Mouse (Mus musculus): ENCODE data around the gene Rint1.
A peak's percentile ranks its signal among the peaks of the same experiment; 100 is the strongest.

Gene Rint1

DNA sequence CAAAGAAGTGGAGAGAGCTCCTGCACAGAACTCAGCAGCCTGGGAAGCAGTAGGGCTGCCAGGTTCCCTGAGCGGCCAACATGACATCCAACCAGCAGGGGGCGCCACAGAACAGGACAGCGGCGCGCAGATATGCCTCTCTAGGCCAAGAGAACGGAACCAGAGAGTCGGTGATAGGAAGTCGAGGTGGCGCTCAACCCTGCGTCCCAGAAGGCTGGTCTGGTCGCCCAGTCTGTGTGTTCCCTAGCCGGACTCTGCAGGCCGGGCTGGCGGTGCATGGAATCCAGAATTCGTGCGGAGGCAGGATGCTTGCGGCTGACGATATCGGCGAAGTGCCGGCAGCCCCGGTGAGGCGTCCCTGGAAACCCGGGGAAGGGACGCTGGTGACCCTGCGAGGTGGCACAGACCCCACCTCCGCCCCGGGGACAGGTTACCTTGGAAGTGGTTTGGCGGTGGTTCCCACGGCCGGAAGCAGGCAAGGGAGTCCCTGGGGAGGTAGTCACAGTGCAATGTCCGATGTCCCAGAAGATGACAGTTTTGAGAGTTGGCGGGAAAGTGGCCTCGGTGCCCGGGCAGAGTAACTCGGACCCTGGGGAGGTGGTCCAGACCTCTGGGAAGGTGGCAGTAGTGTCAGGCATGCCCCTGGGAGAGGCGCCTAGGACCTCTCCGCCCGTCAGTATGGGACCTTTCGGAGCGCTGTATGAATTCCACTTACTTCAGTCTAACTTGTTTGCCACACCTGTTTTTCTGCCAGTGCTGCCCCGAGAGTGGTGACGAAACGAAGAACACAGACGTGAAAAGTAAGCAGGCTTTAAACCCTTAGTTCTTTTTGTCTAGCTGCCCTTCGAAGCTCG lies at the start of gene Rint1:
Gene Rint1, plus strand, starts transcription at position 176 of the 854 bp plus-strand sequence.
- peak; percentile 89 for DNase-seq (ENCODE audit: low spot score)

DNA sequence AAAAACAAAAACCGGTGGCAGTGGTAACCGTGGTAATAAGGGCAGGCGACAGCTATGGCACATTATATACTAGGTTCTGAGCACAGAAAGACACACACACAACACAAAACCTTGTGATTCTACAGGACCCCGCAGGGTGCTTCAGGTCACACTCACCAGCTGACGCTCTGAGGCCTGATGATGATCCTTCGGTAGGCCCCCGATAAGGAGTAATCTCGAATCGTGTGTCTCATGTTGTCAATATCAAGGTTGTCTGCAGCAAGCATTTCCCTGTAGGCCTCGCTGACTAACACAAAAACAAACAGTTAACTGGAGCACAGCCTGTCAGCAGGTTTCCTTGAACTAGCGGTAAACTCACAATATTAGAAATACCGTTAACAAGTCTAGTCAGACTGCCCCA lies 44.2 kb upstream of the Rint1 start:
- DNase-seq (ENCODE audit: low spot score): no peak

DNA sequence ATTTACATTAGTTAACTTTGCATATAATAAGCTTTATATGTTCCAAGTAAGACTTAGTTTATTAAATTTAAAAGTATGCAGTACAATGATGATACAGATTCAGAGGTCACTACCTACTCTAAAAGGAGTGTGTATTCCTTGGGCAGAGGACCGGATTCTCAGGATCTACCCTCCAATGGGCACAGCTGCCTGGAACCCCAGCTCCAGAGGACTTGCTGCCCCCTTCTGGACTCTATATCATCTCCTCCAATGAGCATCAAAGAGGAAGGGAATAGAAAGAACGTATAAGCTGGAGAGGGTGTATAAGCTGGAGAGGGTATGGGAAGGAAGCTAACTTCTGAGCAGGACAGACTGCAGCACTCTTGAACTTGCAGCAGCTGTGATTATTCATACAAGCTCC lies 37.6 kb upstream of the Rint1 start:
- DNase-seq (ENCODE audit: low spot score): no peak

DNA sequence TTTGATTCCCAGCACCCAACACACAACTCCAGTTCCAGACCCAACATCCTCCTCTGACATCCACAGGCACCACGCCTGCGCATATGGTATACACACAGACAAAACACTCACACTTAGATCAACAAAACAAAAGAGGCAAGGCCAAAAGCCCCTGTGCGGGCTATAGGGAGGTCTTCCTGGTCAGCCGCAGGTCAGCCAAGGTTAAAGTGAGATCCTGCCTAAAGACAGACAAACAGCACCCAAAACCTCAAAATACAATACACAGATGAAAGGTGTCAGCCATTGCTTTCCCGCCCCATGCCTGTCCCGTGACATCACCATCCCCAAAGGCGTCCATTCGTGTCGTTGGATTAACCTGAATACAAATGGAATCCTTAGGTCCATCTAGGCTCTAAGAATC lies 31.9 kb upstream of the Rint1 start:
- DNase-seq (ENCODE audit: low spot score): no peak

DNA sequence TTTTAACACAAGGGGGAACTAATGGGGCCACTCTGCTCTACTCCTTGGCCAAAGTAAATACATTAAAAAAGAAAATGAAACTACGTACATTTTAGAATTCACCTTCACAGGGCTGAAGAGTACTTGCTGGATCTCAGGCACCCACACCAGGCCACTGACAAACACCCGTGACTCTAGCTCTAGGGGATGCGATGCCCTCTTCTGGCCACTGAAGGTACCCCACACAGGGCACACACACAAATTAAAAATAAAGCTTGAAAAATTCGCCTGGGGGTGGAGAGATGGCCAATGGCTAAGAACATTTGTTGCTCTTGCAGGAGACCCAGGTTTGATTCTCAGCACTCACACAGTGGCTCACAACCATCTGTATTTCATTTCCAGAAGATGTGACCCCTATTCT lies 31.1 kb upstream of the Rint1 start:
- no peak for DNase-seq (ENCODE audit: low spot score)

DNA sequence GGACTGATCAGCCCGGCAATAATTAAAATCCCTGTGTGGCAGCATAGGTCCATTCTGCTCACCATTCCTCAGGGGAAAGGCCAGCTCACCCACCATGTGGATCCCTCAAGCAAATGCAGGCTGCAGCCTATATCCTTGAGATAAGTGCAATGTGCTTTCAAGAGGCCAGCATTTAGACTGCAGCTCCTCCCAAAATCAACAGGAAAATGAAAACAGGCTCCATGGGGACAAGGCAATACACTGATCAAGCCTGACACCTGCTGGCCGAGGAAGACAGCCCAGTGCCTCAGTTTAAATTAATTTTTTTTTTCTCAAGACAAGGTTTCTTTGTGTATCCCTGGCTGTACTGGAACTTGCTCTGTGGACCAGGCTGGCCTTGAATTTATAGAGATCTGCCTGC lies 28.9 kb upstream of the Rint1 start:
- no peak for DNase-seq (ENCODE audit: low spot score)

DNA sequence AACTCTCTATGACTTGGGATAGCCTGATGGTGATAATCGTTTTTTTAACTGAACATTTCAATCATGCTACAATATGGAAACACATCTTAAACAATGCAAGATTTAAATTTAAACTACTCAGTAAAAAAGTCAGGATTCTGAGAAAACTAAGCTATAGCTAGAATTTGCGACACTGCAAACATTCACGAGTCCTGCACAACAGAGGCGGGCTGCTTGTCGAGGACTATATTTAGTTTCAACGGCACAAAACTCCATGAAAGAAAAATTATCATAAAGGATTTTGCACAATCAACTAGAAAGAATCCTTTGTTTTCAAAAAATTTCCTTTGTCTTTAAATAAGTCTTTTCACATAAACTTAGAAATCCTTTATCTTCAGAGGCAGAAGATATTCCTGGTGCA lies 25.0 kb upstream of the Rint1 start:
- no peak for DNase-seq (ENCODE audit: low spot score)

DNA sequence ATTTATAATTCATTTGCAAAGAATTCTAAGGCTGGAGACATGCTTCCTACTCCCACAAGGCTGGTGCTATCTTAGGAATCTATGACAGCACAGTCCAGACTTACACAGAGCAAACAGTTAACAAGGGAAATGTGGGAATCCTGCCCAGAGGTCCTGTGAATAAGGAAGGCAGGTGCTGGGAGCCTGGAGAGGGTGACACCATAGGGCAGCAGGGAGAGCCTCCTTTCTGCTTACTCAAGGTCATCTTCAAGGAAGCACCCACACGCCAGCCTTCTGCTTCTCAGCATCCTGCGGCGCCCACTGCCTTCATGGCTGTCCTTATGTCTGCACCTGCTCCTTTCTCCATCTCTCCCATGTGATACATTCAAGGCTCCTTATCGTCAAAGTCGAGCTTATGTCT lies 23.0 kb upstream of the Rint1 start:
- no peak for DNase-seq (ENCODE audit: low spot score)

DNA sequence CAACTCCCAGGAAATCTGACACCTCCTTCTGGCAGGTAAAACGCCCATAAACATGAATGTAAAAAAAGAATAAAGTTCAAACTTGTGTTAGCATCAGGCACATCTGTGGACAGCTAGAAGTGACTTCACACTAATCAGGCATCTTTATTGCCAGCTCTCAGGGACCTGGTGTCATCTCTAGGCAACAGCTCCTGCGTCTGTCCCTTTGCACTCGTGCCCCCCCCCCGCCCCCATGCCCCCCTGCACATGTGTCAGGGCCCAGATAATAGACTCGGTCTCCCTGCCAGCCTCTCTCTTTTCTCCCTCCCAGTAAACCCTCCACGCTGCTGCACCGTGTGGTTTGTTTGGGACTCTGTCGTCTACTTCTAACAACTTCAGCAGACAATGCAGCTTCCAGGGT lies 16.4 kb upstream of the Rint1 start:
- no peak for DNase-seq (ENCODE audit: low spot score)

DNA sequence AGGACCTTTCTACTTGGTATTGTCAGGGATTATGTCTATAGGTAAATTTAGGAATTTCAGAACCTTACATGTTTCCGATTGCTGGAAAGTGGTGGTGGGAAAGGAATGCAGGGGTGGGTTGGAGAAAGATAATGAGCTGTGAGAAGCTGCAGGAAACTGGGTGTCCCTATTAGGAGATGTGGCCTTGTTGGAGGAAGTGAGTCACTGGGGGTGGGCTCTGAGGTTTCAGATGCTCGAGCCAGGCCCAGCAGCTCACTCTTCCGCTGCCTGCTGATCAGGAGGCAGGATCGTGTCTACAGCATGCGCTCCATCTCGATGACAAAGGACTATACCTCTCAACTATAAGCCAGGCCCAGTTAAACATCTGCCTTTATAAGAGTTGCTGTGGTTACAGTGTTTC lies 13.3 kb upstream of the Rint1 start:
- no peak for DNase-seq (ENCODE audit: low spot score)

DNA sequence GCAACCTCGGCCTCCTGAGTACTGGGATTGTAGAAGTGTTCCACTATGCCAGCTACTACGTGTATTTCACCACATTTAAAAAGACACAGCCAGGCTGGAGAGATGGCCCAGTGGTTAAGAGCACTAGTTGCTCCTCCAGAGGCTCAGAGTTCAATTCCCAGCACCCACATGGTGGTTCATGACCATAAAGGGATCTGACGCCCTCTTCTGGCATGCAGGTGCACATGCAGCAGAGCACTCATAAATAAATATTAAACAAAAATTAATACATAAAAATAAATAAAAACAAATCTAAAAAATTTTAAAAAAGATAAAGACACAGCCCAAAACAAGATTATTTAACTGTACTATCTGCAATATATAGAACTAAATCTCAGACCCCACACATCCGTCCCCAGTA lies 7.0 kb upstream of the Rint1 start:
- no peak for DNase-seq (ENCODE audit: low spot score)

DNA sequence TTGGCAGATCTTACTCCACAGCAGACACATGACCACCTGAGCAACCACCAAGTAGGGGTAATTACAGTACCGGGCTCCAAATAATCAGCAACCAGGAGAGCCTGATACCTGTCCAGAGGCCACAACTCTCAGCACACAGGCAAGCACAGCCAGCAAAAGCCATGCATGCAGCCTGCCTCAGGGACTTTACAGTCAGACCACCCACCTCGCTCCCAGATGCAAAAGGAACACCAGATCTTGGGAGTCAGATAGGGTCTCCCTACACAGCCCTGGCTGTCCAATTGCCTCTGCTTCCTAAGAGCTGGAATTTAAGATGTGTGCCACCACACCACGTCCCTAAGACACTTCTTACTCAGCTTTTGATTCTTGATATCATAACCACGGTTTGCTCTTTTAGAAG lies 6.3 kb upstream of the Rint1 start:
- no peak for DNase-seq (ENCODE audit: low spot score)

DNA sequence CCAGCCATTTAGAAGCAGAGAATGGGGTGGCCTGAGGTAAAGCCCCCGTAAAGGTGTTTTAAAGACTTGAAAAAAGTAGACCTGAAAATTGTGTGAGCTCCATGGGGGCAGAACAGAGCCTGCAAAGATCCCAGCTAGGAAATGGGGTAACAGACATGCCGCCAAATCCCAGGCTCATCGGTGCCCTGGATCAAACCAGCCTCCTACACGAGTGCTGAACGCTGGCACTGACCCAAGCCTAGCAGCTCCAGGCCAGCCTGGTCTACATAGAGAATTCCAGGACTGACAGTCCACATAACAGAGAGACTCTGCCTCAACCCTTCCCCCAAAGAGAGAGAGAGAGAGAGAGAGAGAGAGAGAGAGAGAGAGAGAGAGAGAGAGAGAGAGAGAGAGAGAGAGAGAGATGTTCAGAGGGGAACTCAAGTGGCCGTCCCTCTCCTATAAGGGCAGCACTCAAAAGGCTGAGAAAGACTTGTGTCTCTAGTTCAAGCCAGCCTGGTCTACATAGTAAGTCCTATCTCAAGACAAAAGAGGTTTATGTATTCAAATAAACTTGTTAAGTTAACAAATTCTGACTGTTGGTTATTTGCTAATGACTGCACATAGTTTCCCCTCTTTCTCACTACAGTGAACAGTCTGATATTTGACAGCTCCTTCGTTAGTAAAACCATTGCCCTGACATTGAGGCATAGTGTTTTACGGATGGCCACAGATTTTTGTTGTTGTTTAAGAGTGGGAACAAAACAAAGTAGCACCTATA lies 5.3 kb upstream of the Rint1 start:
- DNase-seq (ENCODE audit: low spot score): no peak

DNA sequence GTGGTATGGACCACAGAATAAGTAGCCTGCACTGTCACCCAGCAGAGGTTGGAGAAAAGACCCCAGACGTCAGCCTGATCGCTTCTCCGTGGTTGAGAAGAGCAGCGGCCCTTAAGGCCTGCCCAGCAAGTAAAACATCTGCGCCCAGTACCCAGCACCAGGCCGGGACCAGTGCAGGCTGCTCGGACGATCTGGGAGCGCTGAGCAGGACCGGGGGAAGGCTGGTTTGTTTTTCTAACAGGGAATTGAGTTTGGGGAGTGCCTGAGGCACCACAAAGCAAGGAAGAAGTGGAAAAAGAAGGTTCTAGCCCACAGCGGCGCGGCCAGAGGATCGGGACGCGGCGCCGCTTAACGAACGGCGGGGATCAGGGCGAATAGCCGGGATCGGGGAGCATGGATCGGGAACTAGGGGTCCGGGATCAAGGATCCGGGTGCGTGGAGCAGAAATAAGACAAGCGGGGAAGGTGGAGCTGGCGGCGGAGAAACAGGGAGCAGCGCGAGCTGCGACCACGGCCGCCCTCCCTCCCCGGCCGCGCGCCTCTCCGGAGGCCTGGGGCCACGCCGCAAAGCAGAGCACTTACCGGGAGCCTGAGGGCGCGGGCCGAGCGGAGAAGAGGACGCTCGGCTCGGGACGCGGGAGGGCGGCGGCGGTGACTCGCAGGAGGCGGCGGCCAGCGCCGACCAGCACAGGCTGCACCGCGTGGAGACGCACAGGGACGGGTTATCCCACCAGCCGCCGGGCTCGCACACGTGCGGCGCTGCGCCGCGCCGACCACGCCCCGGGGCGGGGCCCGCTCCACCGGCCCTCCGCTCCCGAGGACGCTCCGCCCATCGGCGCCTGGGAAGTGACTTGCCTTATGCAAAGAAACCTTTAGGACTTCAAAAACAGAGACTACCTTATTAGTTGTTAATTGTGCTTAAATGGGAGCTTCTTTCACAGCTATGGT lies 4.3 kb upstream of the Rint1 start, which contains the start of gene Pus7:
Gene Pus7, minus strand, starts transcription at position 781 of the 947 bp plus-strand sequence.
- DNase-seq (ENCODE audit: low spot score): peak; percentile 32

DNA sequence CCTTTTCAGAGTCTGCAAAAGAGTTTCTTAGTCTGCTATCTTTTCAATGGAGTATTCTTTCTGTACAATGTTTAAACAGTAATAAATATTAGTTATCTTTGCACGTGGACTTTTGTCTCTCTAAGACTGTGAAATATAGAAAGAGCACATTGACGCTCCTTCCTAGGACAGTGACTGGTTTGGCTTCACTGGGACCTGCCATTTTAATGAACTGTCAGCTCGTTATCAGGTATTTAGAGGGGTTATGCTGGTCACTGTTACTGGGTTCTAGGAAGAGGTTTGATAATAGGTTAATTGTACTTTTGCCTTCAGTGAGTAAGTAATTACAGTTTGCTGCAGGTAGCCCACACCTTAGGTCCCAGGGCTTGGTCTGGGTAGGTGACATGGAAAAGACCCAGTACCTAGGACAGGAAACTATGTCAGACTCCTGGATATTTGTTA lies 899 bp downstream of the Rint1 start:
- no peak for DNase-seq (ENCODE audit: low spot score)

DNA sequence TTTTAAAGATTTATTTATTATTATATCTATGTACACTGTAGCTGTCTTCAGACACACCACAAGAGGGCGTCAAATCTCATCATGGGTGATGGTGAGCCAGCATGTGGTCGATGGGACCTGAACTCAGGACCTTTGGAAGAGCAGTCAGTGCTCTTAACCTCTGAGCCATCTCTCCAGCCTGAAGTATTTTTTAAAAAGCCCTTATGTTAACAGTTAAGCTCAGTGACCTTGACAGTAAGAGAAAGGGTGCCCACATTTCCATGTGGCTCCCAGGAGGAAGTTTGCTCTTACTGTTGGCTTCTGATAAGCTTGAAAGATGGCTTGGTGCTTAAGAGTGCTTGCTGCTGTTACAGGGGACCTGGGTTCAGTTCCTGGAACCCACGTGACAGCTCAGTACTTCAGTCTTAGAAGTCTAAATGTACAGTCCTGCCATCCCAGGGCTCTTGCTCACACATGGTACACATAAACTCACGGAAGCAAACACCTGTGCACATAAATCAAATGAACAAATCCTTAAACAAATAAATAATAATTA lies 1.6 kb downstream of the Rint1 start:
- no peak for DNase-seq (ENCODE audit: low spot score)

DNA sequence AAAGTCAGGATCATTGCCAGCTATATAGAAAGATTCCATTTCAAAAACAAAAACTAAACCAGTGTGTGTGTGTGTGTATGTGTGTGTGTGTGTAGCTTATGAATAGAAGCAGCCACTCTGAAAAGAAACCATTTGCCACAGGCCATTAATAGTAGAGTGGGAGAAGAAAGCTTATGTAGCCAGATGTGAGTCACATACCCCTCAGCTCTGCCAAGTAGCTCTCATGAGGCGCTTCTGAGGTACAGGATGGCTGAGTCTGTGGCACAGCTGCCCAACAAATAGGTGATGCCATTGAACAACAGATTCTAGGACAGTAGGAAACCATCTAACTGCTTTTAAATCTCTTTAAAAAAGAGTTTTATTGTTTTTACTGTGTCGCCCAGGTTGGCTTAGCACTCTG lies 5.2 kb downstream of the Rint1 start:
- no peak for DNase-seq (ENCODE audit: low spot score)

DNA sequence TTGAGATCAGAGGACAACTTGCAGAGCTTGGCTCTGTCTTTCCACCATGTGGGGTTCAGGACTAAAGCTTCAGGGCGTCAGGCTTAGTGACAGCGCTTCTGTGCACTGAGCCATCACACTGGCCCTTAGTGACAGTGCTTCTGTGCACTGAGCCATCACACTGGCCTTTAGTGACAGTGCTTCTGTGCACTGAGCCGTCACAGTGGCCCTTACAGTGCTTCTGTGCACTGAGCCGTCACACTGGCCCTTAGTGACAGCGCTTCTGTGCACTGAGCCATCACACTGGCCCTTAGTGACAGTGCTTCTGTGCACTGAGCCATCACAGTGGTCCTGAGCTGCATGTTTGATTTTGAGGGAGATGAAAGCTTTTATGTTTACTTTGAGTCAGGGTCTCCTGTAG lies 27.3 kb downstream of the Rint1 start:
- DNase-seq (ENCODE audit: low spot score): no peak

DNA sequence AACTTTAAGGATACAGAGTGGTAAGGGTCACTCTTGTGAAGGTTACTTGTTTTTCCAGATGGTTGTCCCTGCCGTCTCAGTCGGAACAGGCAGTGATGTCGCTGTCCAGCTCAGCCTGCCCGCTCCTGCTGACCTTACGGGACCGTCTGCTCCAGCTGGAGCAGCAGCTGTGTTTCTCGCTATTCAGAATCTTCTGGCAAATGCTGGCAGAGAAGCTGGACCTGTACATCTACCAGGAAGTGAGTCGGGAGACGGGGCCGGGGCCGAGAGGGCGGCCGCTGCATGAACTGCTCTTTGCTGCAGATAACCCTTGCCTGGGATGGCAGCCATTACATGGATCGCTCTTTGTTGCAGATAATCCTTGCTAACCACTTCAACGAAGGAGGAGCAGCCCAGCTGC lies 29.2 kb downstream of the Rint1 start:
- DNase-seq (ENCODE audit: low spot score): no peak

DNA sequence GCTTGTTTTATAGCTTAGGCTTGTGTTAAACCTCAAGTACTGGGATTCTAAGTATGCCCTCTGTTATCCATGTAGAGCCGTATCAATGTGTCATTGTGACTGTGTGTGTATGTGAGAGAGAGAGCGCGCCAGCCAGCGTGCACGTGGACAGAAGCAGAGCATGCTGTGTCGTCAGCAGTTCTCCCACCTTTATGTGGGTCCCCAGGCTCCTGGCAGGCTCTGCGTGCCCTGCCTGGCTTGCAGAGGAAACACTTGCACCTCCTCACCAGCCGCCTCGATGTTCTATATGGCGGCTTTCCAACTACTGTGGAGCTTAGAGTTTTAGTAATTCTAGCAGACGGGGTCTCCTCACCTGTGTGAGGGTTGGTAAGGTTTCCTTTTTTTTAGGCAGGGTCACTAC lies 34.8 kb downstream of the Rint1 start:
- no peak for DNase-seq (ENCODE audit: low spot score)

DNA sequence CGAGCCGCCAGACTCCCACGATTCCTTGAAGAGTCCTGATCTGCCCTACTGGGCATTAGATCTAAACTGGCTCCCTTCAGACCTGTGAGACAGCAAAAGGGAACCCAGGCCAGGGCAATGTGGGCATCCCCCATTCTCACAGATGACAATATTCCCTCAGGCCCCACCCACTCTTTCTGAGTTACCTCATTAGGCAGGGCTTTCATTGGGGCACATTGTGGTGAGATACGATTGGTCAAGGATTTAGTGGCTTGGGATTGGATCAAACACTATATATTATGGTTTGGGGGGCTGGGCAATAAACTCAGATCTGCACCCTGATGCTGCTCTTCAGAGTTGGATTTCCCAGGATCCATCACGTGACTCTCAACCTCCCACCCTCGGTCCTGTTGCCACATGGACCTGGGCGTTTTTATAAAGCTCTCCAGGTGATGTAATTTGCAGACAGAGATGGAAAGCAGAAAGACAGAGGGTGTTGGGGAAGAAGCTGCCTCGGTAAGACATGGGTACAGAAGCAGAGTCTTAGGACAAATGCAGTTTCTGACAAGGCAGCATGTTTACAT lies 36.7 kb downstream of the Rint1 start:
- no peak for DNase-seq (ENCODE audit: low spot score)
